Mouse (Mus musculus) heart, embryonic 12.5 days (tissue): ENCODE measurements around the gene Gramd2. TPM values are rescaled to one million over a fixed set of nuclear protein-coding genes. Genes with fewer than 3 reads are reported as not detected.
"Not testable (repeated sequence)": the region's sequence is repeated elsewhere in the genome, so short reads cannot be mapped to it uniquely, and the experiment has no call there.

Experiments used
- ATAC-seq: fragments of 200-750 bp; cut with Nextera tagmentation; 2 replicates; pipeline ENCODE4 v1.8.0; 2017; ENCODE audit warnings: moderate TSS enrichment, moderate library complexity; ENCODE audit not compliant: insufficient number of reproducible peaks, low FRiP score
- H3K27ac ChIP-seq: fragments of 300-500 bp; sonication (generic); 2 replicates; pipeline ENCODE4 v1.5.1; 2016; ENCODE audit warnings: mild to moderate bottlenecking, moderate library complexity; ENCODE audit not compliant: poor library complexity, severe bottlenecking
- H3K27me3 ChIP-seq: fragments of 300-500 bp; sonication (generic); replicated peaks from 2 replicates; pipeline ENCODE4 v1.6.1; 2016; ENCODE audit warnings: mild to moderate bottlenecking, moderate library complexity
- H3K36me3 ChIP-seq: fragments of 300-500 bp; sonication (generic); 2 replicates; pipeline ENCODE4 v1.6.1; 2016; ENCODE audit warnings: mild to moderate bottlenecking, moderate library complexity
- H3K4me1 ChIP-seq: fragments of 300-500 bp; sonication (generic); replicated peaks from 2 replicates; pipeline ENCODE4 v1.6.1; 2016; ENCODE audit warnings: mild to moderate bottlenecking
- H3K4me2 ChIP-seq: fragments of 300-500 bp; sonication (generic); 2 replicates; pipeline ENCODE4 v1.6.1; 2016; ENCODE audit warnings: mild to moderate bottlenecking, moderate library complexity
- H3K4me3 ChIP-seq: fragments of 300-500 bp; sonication (generic); 2 replicates; pipeline ENCODE4 v1.5.1; 2016; ENCODE audit warnings: mild to moderate bottlenecking
- H3K9ac ChIP-seq: fragments of 300-500 bp; sonication (generic); 2 replicates; pipeline ENCODE4 v1.6.1; 2016; ENCODE audit warnings: mild to moderate bottlenecking, moderate library complexity
- H3K9me3 ChIP-seq: fragments of 300-500 bp; sonication (generic); replicated peaks from 2 replicates; pipeline ENCODE4 v1.6.1; 2016; ENCODE audit warnings: mild to moderate bottlenecking, moderate library complexity
- WGBS: fragments of 180-500 bp; shearing (Covaris S2); methylation state at CpG from one replicate; pipeline ENCODE4 v1.1.7; 2016; 5-methylcytosine and 5-hydroxymethylcytosine counted together
- polyA plus RNA-seq: library from polyadenylated mRNA; unstranded; fragments of >200 nt; fragmentation: Nextera tagmentation; extraction: Ambion mirVana; gene quantifications from 2 replicates; pipeline ENCODE4 v1.2.1, GENCODE M21; 2016

Gene Gramd2
- polyA plus RNA-seq, 1 experiment from 2014 or later = 0.32 TPM

GRCm38 (mm10) chr9:59750267-59751065 lies 70.5 kb downstream of the Gramd2 start, which contains the start of the genes Senp8 and Myo9a:
Gene Senp8 (minus strand): TSS chr9:59750710.
Gene Myo9a (plus strand): TSS chr9:59750896.
- H3K9me3 ChIP-seq = no peaks in the 10 kb centered on the region

DNA sequence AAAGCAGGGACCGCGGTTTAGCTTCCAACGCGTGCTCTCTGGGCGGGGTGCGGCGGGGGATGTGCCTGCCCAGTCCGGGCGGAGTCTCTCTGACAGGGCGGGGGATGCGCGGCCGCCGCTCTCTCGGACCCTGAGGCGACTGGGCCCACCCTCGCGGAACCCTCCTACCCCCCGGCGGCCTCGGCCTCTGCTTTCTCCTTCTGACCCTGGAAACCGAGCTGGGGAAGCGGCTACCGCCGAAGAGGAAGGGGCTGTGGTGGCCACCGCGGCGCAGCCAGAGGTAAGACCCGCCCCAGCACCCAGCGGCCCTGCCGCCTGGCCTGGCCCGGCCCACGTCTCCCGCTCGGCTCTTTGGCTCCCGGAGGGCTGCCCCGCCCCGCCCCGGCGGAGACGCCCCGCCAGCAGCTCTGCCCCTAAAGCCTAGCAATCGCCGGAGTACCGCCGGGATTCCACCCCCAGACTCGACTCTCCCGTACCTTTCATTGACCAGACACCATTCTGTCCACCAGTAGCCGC lies 71.2 kb downstream of the Gramd2 start:
- WGBS = under 1% methylated on average over 45 of the region's 49 CpGs
- H3K27ac ChIP-seq = peak overlapping the region; percentile 93

More at GRCm38 (mm10) chr9:59750267-59751065, 70.5 kb downstream of the Gramd2 start, which contains the start of the genes Senp8 and Myo9a:
- Histone ChIP-seq H3K4me3 (peak within 1 kb of the TSS; percentile 74), H3K27ac (peak within 1 kb of the TSS; percentile 93), H3K36me3 (no peaks in the 10 kb centered on the region), H3K4me2 (peak within 1 kb of the TSS; percentile 93), H3K9ac (peak within 1 kb of the TSS; percentile 84), H3K4me1 (peaks cover 9% of the 10 kb centered on the region), H3K27me3 (no peaks in the 10 kb centered on the region)
- ATAC-seq = peak; percentile 97
- under 1% methylated on average over 59 of the region's 59 CpGs for WGBS

GRCm38 (mm10) chr9:59751966-59752365 lies 72.0 kb downstream of the Gramd2 start:
- H3K9ac ChIP-seq = peak overlapping the region; percentile 80
- no peaks in the 10 kb centered on the region for H3K27me3 ChIP-seq
- H3K36me3 ChIP-seq = no peaks in the 10 kb centered on the region
- H3K4me3 ChIP-seq = peak overlapping the region; percentile 74
- no peak for ATAC-seq
- WGBS = 2% methylated on average over 2 of the region's 2 CpGs
- H3K9me3 ChIP-seq = no peaks in the 10 kb centered on the region
- H3K27ac ChIP-seq = peak overlapping the region; percentile 93; the same call in 1 of the 2 replicates
- H3K4me1 ChIP-seq = peaks cover 9% of the 10 kb centered on the region
- peak overlapping the region; percentile 93 for H3K4me2 ChIP-seq

More for the DNA sequence above, 71.2 kb downstream of the Gramd2 start:
- Histone ChIP-seq H3K4me3 (peak overlapping the region; percentile 74), H3K9me3 (no peaks in the 10 kb centered on the region), H3K9ac (peak overlapping the region; percentile 80), H3K4me1 (peaks cover 9% of the 10 kb centered on the region), H3K4me2 (peak overlapping the region; percentile 93), H3K36me3 (no peaks in the 10 kb centered on the region), H3K27me3 (no peaks in the 10 kb centered on the region)
- ATAC-seq = peak; percentile 95

GRCm38 (mm10) chr9:59755199-59755598 lies 75.3 kb downstream of the Gramd2 start:
- whole genome bisulfite sequencing = 66% methylated on average over 2 of the region's 2 CpGs
- no peak for ATAC-seq
- no peak overlapping the region for H3K4me3 ChIP-seq
- H3K36me3 ChIP-seq = no peaks in the 10 kb centered on the region
- no peaks in the 10 kb centered on the region for H3K27me3 ChIP-seq
- H3K27ac ChIP-seq = no peak overlapping the region
- H3K9me3 ChIP-seq = no peaks in the 10 kb centered on the region
- H3K4me2 ChIP-seq = no peak overlapping the region
- H3K9ac ChIP-seq = no peak overlapping the region
- no peaks in the 10 kb centered on the region for H3K4me1 ChIP-seq

- H3K36me3 ChIP-seq, H3K4me3 ChIP-seq, H3K9ac ChIP-seq, H3K4me2 ChIP-seq, H3K9me3 ChIP-seq, H3K4me1 ChIP-seq, H3K27ac ChIP-seq, ATAC-seq, H3K27me3 ChIP-seq: not testable (repeated sequence)
- 94% methylated on average over 3 of the region's 3 CpGs for WGBS
Observed at GRCm38 (mm10) chr9:59757016-59757415, 77.1 kb downstream of the Gramd2 start.

DNA sequence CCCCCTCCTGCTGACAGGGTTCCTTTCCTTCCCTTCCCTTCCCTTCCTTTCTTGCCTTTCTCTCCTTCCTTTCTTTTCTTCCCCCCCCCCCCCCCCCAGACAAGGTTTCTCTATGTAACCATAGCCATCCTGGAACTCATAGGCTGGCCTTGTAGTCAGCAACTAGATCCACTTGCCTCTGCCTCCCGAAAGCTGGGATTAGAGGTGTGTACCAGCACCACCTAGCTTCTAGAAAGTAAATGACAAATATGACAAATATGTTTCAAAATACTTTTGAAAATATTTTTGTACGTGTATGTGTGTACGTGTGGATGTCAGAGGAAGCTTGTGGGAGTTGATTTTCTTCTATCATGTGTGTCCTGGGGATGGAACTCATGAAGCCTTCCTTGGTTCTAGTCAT lies 80.6 kb downstream of the Gramd2 start:
- Histone ChIP-seq H3K4me3 (no peak overlapping the region), H3K27me3 (no peaks in the 10 kb centered on the region), H3K36me3 (no peaks in the 10 kb centered on the region), H3K9me3 (no peaks in the 10 kb centered on the region), H3K4me1 (no peaks in the 10 kb centered on the region), H3K27ac (no peak overlapping the region), H3K9ac (no peak overlapping the region), H3K4me2 (no peak overlapping the region)
- no peak for ATAC-seq
- 67% methylated on average over 3 of the region's 3 CpGs for WGBS

DNA sequence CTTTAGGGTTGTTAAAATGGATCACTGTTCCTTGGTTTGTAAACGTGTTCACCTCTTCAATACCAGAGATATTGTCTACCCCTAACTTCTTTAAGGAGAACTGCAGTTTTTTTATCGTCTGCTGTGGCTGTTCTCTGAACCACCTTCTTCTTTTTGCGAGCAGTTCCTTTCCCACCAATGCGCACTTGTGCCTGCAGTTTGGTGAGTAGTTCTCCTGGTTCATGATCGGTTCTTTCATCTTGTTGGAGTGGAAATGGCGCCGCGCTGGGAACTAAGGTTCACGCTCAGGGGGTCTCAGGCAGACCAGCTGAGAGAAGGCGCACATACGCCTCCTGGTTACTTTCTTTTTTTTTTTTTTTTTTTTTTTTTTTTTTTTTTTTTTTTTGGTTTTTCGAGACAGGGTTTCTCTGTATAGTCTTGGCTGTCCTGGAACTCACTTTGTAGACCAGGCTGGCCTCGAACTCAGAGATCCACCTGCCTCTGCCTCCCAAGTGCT lies 87.1 kb downstream of the Gramd2 start:
- not testable (repeated sequence) for H3K4me3 ChIP-seq, H3K27me3 ChIP-seq, H3K27ac ChIP-seq, H3K9ac ChIP-seq, H3K36me3 ChIP-seq, ATAC-seq, H3K9me3 ChIP-seq, H3K4me2 ChIP-seq, H3K4me1 ChIP-seq
- 87% methylated on average over 12 of the region's 13 CpGs for WGBS

Other genes with a start within 250 kb of the Gramd2 start
- 20.9 and 21.7 TPM in 2 replicates for gene Arih1, start 193.5 kb upstream of the Gramd2 start, polyA plus RNA-seq
- 74.7 and 81.6 TPM in 2 replicates for gene Hexa, start 140.6 kb upstream of the Gramd2 start, polyA plus RNA-seq
- 0.64 TPM in 1 of 2 replicates, not detected in the other for gene Tmem202, start 140.3 kb upstream of the Gramd2 start, polyA plus RNA-seq
- gene Celf6, start 102.2 kb upstream of the Gramd2 start, polyA plus RNA-seq = not detected in 2 replicates
- gene Parp6, start 62.9 kb upstream of the Gramd2 start, polyA plus RNA-seq = 19.5 and 20.0 TPM in 2 replicates
- gene Pkm, start 23.8 kb upstream of the Gramd2 start, polyA plus RNA-seq = 1,832 and 1,839 TPM in 2 replicates
- gene Senp8, start 70.6 kb downstream of the Gramd2 start, polyA plus RNA-seq = 13.0 and 15.1 TPM in 2 replicates
- gene Myo9a, start 70.8 kb downstream of the Gramd2 start, polyA plus RNA-seq = 10.9 and 11.7 TPM in 2 replicates